Mouse (Mus musculus) brown adipose tissue, adult 24 weeks (tissue): ENCODE results near the gene Plvap. TPM values are rescaled to one million over a fixed set of nuclear protein-coding genes. Genes with fewer than 3 reads are reported as not detected.

Experiments
- H3K27ac ChIP-seq: fragments of 200-500 bp; replicated peaks from 2 replicates; pipeline ENCODE4 v1.5.1; 2012; ENCODE audit warnings: low read depth, mild to moderate bottlenecking, low read length
- H3K4me1 ChIP-seq: fragments of 200-500 bp; 2 replicates; pipeline ENCODE4 v1.6.1; 2012; ENCODE audit warnings: low read length, mixed read lengths; ENCODE audit not compliant: control insufficient read depth, insufficient read depth, insufficient read length
- H3K4me3 ChIP-seq: fragments of 200-500 bp; 2 replicates; pipeline ENCODE4 v1.5.1; 2012; ENCODE audit warnings: low read depth, mild to moderate bottlenecking, low read length, moderate library complexity; ENCODE audit not compliant: insufficient read depth
- polyA plus RNA-seq: library from polyadenylated mRNA; stranded (reverse); fragments of >200 nt; gene quantifications from 2 replicates; pipeline ENCODE4 v1.2.4, GENCODE M21; 2012; ENCODE audit not compliant: missing spikeins, insufficient read depth, insufficient read length

Plvap gene
- polyA plus RNA-seq, 1 experiment = 4.3 TPM

GRCm38 (mm10) chr8:71485142-71486135 is 26.1 kb downstream of the Plvap start, which contains the start of gene Ano8:
Gene Ano8, minus strand, starts transcription at chr8:71485963.
- peaks cover 14% of the 10 kb centered on the region for H3K4me1 ChIP-seq
- peak within 1 kb of the TSS; percentile 68 for H3K27ac ChIP-seq
- peak within 1 kb of the TSS; percentile 86 for H3K4me3 ChIP-seq

DNA sequence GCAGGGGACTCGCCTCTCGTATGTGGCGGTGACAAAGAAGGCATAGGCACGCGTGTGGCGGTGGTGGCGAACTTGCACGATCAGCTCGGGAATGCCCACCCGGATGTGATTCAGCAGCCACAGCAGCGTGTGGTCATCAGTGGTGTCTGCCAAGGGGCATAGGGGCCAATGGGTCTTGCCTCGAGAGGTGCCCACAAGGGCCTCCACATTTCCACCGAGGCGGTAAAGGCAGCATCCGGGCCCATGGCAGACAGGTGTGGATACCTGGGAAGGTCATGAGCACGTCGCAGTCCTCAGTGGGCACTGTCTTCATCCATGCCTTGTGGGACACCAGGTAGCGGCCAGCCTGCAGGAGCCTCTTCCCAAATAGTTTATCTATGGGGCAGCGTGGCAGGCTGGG is 26.8 kb downstream of the Plvap start:
- Histone ChIP-seq H3K27ac (no peak overlapping the region), H3K4me3 (peak overlapping the region; percentile 86), H3K4me1 (peaks cover 14% of the 10 kb centered on the region)

GRCm38 (mm10) chr8:71483932-71484331 is 27.6 kb downstream of the Plvap start:
- H3K4me1 ChIP-seq = peaks cover 9% of the 10 kb centered on the region
- no peak overlapping the region for H3K4me3 ChIP-seq
- H3K27ac ChIP-seq = no peak overlapping the region

DNA sequence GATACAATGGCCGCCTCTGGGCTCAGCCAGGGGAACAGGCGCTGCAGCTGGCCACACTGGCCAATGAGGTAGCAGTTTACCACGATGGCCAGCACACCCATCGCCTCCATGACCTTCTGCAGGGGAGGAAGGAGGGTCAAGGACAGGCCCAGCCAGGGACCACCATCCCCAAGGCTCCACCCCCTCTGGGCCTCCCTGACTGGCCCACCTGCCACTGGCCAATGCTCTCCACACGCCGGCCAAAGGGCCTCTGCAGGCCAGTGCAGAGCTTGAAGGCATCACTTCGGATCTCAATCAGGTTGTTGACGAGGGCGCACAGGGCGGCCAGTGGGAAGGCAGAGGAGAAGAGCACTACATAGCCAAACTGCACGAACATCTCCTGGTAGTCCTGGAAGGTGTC is 32.6 kb downstream of the Plvap start:
- Histone ChIP-seq H3K27ac (no peak overlapping the region), H3K4me1 (peaks cover 8% of the 10 kb centered on the region), H3K4me3 (no peak overlapping the region)

- no peak overlapping the region for H3K4me3 ChIP-seq
- H3K27ac ChIP-seq = no peak overlapping the region
- H3K4me1 ChIP-seq = peaks cover 8% of the 10 kb centered on the region
Observed at GRCm38 (mm10) chr8:71477196-71477845, 34.2 kb downstream of the Plvap start.

DNA sequence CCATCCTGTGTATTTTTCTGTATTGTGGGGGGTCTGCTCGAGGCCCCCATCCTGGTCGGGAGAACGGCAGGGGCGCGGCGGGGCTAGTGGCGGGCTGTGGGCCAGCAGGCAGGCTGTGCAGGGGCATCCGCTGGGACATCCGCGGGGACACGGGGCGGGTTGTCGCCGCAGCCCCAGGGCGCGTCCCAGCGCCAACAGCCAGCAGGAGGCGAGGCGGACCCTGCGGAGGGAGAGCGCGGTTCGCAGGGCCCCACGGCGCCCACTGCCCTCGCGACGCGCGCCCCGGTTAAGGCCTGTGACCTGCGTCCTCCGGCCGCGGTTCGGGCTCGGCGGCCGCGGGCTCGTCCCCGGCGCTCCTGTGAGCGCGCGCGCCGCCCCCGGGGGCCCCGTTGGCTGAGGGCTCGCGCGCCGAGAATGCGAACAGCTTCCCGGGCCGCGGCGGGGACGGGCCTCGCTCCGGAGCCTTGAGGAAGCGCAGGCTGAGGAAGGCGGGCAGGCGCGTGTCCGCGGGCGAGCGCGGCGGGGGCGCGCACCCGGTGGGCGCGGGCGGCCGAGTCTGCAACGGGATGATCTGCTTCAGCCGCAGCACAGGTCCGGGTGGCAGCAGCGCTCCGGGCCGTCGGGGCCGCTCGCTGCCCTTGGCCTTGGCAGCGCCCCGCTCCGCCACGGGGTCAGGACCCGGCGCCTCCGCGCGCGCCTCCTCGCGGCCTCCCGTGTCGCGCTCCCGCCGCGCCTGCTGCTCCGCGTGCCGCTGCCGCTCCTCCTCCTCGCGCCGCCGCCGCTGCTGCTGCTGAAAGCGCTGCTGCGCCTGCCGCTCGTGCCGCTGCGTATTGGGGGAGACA is 35.2 kb downstream of the Plvap start:
- Histone ChIP-seq H3K4me3 (peak overlapping the region; percentile 81), H3K4me1 (peaks cover 8% of the 10 kb centered on the region), H3K27ac (peak overlapping the region; percentile 81)

- peaks cover 8% of the 10 kb centered on the region for H3K4me1 ChIP-seq
Observed at GRCm38 (mm10) chr8:71475702-71476075, 35.9 kb downstream of the Plvap start.

GRCm38 (mm10) chr8:71474785-71475701 is 36.5 kb downstream of the Plvap start:
- H3K4me1 ChIP-seq = peaks cover 8% of the 10 kb centered on the region
- H3K27ac ChIP-seq = no peak overlapping the region
- no peak overlapping the region for H3K4me3 ChIP-seq

More at GRCm38 (mm10) chr8:71475702-71476075, 35.9 kb downstream of the Plvap start:
- 0 out of 2 replicates have a peak overlapping the region, but pooled peaks have one; percentile 81 for H3K27ac ChIP-seq
- peak overlapping the region; percentile 81 for H3K4me3 ChIP-seq

GRCm38 (mm10) chr8:71474344-71474743 is 37.2 kb downstream of the Plvap start:
- Histone ChIP-seq H3K4me1 (peaks cover 11% of the 10 kb centered on the region), H3K27ac (no peak overlapping the region), H3K4me3 (no peak overlapping the region)

GRCm38 (mm10) chr8:71472601-71473386 is 38.8 kb downstream of the Plvap start:
- peaks cover 11% of the 10 kb centered on the region for H3K4me1 ChIP-seq
- no peak overlapping the region for H3K27ac ChIP-seq
- no peak overlapping the region for H3K4me3 ChIP-seq

DNA sequence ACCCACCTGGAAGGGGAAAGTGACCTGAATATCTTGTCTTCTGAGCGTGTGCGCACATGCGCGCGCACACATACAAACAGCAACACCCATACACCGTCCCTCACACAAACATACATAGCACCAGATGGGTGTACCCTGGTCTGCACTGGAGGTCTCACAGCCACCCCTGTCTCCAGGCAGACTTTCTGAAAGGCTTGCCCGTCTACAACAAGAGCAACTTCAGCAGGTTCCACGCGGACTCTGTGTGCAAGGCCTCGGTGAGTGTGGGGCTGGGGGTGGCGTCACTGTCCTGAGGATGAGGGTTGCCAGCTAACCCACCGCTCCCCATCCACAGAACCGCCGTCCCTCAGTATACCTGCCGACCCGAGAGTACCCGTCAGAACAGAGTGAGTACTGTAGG is 39.7 kb downstream of the Plvap start:
- Histone ChIP-seq H3K27ac (no peak overlapping the region), H3K4me3 (no peak overlapping the region), H3K4me1 (peaks cover 8% of the 10 kb centered on the region; the same call in 1 of the 2 replicates)

DNA sequence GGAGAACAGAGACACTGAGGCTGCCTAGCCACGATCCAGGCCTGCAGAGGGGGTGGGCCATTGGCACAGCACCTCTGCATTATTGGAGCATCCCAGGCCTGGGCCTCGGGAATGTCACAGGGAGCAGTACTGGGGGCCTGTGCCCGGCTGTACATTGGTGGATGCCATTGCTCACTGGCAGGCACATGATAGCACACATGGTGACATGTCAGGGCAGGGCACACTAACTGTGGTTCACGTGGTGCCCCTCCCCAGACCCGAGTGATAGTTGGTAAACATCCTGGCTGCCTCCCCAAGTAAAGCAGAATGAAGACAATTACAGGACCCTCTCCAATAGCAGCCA is 40.7 kb downstream of the Plvap start:
- 0 out of 2 replicates have a peak overlapping the region, but pooled peaks have one; percentile 78 for H3K4me3 ChIP-seq
- peaks cover 8% of the 10 kb centered on the region; the same call in 1 of the 2 replicates for H3K4me1 ChIP-seq
- no peak overlapping the region for H3K27ac ChIP-seq

DNA sequence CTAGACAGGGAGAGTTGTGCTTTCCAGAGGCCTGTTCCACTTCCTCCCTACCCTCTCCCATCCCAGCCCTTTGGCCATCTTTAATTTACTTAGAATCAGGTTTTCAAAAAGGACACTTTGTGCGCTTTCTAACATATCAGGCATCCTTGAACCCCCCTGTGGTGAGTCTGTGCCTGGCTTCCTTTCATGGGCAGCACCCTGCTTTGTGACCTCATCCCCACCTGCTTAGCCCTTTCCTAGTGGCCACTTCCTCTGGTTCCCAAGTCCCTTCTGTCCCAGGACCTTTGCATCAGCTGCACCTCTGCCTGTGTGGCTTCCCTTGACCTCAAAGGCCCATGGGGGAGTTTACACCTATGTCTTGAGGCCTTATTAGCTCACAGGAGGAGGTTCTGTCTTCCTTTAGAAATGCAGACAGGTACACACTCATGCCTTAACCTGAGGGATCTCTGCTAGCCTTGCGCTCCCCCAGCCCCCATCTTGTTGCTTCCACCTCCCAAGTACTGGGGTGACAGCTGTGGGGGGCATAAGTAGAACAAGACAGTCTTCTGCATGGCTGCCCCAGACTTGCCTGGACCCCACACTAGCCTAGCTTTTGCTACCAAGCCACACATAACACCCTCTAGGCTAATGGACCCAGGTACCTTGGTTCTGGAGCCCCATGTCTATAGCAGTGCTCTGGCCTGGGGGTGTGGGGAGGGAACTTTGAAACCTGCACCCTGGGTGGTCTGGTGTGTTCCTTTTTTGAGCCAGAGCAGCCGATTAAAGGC is 41.2 kb downstream of the Plvap start:
- Histone ChIP-seq H3K27ac (no peak overlapping the region), H3K4me3 (peak overlapping the region; percentile 78), H3K4me1 (peaks cover 3% of the 10 kb centered on the region; the same call in 1 of the 2 replicates)
